Mouse (Mus musculus) erythroid progenitor cell, adult 5-6 weeks (primary cell): ENCODE measurements around the gene Trappc3l. TPM values are rescaled to one million over a fixed set of nuclear protein-coding genes. Genes with fewer than 3 reads are reported as not detected.
"Not testable (repeated sequence)": the region's sequence is repeated elsewhere in the genome, so short reads cannot be mapped to it uniquely, and the experiment has no call there.

ENCODE experiments used
- ATAC-seq: replicated peaks from 2 replicates; pipeline ENCODE4 v1.8.0; 2016; ENCODE audit warnings: moderate number of reproducible peaks, mild to moderate bottlenecking, moderate TSS enrichment, inconsistent platforms; ENCODE audit not compliant: poor library complexity, low FRiP score, severe bottlenecking
- total RNA-seq, 2 experiments: library from RNA; stranded (forward) in 1 of 2; stranded (reverse) in 1 of 2; fragments of 150-400 nt in 1 of 2; fragments of 186-747, 209-891 nt in 1 of 2; gene quantifications; 2 replicates each; pipeline versions ENCODE4 v1.2.3 to v1.2.4; 2015 to 2017; ENCODE audit warnings: low replicate concordance in 2 of 2

Gene Trappc3l
- total RNA-seq (2015; ENCODE audit: low replicate concordance), result not detected in 2 replicates
- not detected in 2 replicates for total RNA-seq (2017; ENCODE audit: low replicate concordance)

DNA sequence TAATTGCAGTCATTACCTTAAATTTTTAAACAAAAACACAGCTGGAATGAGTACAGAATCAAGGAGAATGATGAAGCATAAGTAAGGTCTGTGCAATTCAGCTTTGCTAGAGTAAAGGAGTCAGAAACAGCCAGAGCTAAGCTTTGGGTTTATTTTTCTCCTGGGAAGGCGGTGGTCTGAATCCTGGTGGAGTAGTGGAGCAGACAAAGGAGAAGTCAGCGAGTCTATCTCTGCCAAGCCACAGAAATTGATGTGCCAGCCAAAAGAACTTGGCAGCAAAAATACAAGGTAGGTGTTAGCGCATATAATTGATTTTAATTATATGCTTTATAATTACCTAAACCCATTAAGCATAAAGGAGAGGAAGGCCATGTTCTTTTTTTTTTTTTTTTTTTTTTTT is at the start of gene Trappc3l:
TSS of gene Trappc3l (plus strand) at position 197 of the 400 bp plus-strand sequence.
- no peak for ATAC-seq

DNA sequence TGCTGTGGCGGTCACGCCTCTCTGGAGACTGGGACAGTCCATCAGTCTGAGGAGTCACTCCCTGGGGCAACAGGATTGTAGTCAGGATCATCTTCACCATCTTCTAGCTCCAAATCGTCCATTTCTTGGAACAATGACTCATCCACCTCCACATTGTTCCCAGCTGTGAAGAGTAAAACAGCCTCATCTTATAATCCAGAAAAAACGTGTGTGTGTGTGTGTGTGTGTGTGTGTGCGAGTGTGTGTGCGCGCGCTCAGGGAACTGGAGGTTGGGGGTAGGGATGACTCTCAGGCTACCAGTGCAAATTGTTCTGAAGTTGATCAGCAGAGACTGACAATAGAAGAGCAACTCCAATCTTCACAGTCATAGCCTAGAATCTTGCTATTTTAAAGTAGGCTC is 40.7 kb upstream of the Trappc3l start:
- ATAC-seq, result not testable (repeated sequence)

- ATAC-seq, result no peak
Measured at GRCm38 (mm10) chr10:33998397-33998796, 39.0 kb upstream of the Trappc3l start.

- ATAC-seq, result no peak
Measured at GRCm38 (mm10) chr10:34012581-34012980, 24.8 kb upstream of the Trappc3l start.

GRCm38 (mm10) chr10:34013241-34013640 is 24.2 kb upstream of the Trappc3l start:
- no peak for ATAC-seq

GRCm38 (mm10) chr10:34018746-34019301 is 18.6 kb upstream of the Trappc3l start:
- ATAC-seq, result peak; percentile 10

GRCm38 (mm10) chr10:34019302-34020075 is 17.9 kb upstream of the Trappc3l start, which contains the start of gene Rwdd1:
Gene Rwdd1 (minus strand): TSS chr10:34019624.
- ATAC-seq, result peak; percentile 98

GRCm38 (mm10) chr10:34030322-34030721 is 7.1 kb upstream of the Trappc3l start:
- no peak for ATAC-seq

DNA sequence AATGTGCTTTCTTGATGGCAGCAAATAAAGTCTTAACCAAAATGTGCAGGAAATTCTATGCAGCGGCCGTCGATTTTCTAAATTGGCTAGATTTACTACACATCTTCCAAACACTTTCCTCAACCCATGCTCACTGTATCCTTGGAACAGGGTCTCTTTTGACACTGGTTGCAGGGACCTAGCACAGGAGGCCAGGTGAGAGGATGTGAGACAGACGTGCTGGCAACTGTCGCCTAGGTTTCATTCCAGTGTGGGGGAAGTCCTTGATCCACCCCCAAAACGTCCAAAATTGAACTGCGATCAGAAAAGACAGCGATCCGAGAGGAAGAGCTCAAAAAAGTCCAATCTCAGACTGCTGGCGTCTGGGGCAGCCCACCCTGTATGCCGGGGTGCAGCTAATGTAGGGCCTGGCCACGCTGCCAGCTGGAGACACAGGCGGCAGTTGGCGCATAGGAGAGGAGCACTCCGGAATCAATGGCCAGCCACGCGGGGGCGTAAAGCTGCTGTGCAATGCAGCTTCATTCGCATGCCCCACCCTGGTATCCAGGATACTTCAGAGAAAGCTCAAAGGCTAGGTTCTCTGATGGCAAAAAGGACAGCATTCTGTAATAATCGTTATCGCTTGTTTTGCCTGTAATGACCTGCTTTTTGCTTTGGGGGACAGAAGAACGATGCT is 3.6 kb upstream of the Trappc3l start:
- ATAC-seq, result 0 out of 2 replicates have a peak, but pooled peaks have one; percentile 31

DNA sequence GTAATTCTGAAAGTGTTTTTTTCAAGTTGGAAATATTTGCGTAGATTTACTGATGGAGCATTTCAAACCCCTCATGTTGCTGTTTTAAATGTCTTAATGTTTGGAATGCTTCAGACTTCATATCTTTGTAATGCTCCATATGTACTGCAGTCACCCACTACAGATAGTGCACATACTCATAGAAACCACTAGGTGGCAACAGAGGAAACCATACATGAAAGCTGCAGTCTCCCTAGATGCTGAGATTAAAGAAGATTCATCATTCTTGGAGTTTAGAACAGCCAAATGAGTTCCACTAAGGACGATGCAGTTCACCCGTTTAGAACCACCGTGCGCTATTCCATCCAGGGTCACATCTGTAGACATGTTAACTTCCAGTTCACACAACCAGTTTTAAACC is 810 bp upstream of the Trappc3l start:
- peak; percentile 81 for ATAC-seq

GRCm38 (mm10) chr10:34044210-34044609 is 6.8 kb downstream of the Trappc3l start, which contains the start of gene Calhm4:
Gene Calhm4 (minus strand): TSS chr10:34044310.
- no peak for ATAC-seq

DNA sequence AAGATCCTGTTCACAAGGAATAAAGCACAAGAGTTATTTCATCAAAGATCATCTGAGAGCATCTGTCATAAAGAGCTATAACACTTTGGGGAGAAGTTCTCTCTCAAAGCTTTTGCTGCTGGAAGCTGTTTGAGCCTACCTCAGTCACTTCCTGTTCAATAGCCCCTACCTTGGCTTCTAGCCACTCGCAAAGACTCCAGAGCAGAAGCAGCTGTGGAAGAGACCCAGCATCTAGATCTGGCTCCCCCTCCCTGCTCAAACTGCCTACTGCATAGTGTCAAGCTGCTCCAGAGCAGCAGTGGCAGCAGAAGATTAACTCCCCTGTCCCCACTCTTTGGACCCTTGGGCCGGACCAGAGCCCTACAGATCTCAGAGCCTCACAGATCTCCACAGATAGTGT is 16.6 kb downstream of the Trappc3l start:
- ATAC-seq, result no peak

DNA sequence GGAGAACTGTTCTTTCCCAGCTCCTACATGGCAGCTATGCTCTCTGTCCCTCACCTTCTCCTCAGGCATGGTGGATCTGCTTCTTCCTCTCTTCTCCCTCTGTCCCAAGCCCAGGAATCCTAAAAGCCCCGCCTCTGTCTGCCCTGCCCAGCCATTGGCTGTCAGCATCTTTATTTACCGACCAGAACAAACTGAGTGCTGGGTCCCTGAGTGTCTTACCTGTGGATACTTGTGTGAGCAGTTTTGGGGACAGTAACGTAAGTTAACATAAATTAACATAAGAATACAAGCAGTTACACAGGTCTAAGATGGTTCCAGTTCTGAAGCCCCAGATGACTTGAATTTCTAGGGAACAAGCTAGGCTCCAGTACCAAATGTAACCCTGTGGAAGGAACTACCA is 29.2 kb downstream of the Trappc3l start:
- ATAC-seq, result no peak

DNA sequence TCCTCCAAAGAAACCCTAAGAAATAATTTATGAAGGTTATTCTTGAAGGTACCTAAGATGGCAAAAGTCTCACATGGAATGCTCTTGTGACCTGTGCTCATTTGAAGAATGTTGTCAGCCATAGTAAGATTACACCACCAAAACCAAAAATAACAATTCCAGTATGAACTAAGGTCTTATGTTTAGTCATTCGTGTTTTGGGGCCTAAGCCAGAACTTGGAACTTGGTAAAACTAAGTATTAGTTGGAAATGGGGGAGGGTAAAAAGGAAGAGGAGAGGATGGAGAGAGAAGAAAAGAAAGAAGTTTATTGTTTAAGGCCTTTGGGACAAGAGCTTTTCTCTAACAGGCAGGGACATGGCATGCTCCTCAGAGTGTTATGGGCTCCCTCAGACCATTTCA is 32.2 kb downstream of the Trappc3l start:
- ATAC-seq, result no peak

GRCm38 (mm10) chr10:34070999-34071492 is 33.6 kb downstream of the Trappc3l start:
- no peak for ATAC-seq

- no peak for ATAC-seq
Measured at GRCm38 (mm10) chr10:34071650-34072049, 34.3 kb downstream of the Trappc3l start.

DNA sequence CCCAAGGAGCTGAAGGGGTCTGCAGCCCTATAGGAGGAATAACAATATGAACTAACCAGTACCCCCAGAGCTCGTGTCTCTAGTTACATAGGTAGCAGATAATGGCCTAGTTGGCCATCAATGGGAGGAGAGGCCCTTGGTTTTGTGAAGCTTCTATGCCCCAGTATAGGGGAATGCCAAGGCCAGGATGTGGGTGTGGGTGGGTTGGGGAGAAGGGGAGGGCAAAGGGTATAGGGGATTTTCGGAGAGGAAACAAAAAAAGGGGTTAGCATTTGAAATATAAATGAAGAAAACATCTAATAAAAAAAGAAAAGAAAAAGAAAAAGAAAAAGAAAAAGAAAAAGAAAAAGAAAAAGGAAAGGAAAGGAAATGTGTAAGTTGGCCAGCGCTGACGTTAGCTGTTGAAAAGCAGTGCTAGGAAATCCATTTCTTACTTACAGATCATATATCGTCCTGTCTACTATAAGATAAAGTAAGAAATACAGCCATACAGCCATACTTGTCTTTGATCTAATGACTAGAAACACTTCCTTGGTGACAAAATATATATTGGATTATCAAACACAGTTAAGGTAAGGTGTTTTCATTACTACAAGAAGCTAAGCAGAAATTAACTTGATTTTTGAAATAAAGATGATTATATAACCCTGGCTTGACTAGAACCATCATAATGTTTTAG is 37.3 kb downstream of the Trappc3l start:
- no peak for ATAC-seq

DNA sequence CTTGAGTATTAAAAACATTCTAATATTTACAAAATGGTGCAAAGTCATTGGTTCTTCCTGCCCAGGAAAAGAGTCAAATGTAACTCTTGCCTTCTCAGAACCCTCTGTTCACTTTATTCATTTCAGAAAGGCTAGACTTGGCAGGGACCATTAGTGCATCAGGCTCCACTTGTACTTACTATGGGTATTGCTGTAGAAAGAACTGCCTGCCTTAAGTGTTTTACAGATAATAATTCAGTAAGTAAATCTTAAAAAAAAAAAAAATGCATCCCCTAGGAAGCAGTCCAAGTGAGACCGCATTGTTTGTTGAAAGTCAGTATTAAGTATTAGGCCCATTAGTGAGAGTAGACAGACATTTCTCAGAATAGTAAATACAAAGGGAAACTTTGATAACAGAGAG is 49.1 kb downstream of the Trappc3l start:
- ATAC-seq, result no peak

DNA sequence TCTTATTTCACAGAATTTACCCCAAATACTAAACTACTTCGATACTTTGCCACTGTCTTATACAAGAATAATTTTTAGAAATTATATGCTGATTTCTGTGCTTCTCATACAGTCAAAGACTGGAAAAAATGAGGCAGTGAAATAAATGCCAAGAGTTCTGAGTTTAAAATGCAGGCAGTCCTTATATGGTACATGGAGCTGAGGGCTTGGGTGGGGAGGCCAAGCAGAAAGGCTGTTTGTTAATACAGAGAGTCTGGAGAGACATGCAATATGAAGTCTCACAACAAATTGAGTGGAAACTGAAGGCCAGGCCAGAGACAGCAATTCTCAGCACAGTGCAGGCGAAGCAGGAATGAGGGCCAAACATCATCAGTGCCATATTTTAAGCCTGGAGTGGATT is 51.1 kb downstream of the Trappc3l start:
- no peak for ATAC-seq

DNA sequence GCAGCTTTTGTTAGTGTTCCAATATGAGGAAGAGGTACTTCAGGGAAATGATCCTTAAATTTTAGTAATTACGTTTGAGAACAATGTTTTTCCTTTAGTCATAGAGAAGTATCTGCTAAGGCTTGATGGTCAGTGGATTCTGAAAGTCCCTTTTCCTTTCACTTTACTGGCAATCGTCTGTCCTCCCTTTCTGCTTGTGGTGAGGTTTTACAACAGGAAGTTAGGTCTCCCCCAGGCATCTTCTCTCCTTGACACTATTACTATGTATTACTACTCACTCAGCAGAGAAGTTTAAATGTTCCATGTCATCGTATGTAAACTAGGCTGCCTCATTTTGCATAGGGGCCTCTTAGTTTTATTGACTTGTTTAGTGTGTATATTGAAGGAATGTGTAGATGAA is 52.1 kb downstream of the Trappc3l start:
- no peak for ATAC-seq
